Mouse (Mus musculus) intestine, embryonic 15.5 days (tissue): Measurements from ENCODE around the gene Cdc14b. TPM values are rescaled to one million over a fixed set of nuclear protein-coding genes. Genes with fewer than 3 reads are reported as not detected.

Experiments used
- ATAC-seq: fragments of 200-750 bp; cut with Nextera tagmentation; 2 replicates; pipeline ENCODE4 v1.8.0; 2017; ENCODE audit warnings: moderate TSS enrichment, moderate library complexity
- H3K27ac ChIP-seq: fragments of 300-500 bp; sonication (generic); 2 replicates; pipeline ENCODE4 v1.5.1; 2015; ENCODE audit warnings: mild to moderate bottlenecking, inconsistent platforms
- H3K27me3 ChIP-seq: fragments of 300-500 bp; sonication (generic); replicated peaks from 2 replicates; pipeline ENCODE4 v1.6.1; 2015; ENCODE audit warnings: inconsistent platforms
- H3K36me3 ChIP-seq: fragments of 300-500 bp; sonication (generic); 2 replicates; pipeline ENCODE4 v1.6.1; 2015; ENCODE audit warnings: inconsistent platforms
- H3K4me1 ChIP-seq: fragments of 300-500 bp; sonication (generic); replicated peaks from 2 replicates; pipeline ENCODE4 v1.6.1; 2015; ENCODE audit warnings: inconsistent platforms
- H3K4me2 ChIP-seq: fragments of 300-500 bp; sonication (generic); replicated peaks from 2 replicates; pipeline ENCODE4 v1.6.1; 2015; ENCODE audit warnings: mild to moderate bottlenecking, inconsistent platforms
- H3K4me3 ChIP-seq: fragments of 300-500 bp; sonication (generic); replicated peaks from 2 replicates; pipeline ENCODE4 v1.5.1; 2015; ENCODE audit warnings: inconsistent platforms
- H3K9ac ChIP-seq: fragments of 300-500 bp; sonication (generic); 2 replicates; pipeline ENCODE4 v1.6.1; 2015; ENCODE audit warnings: inconsistent platforms
- H3K9me3 ChIP-seq: fragments of 300-500 bp; sonication (generic); 2 replicates; pipeline ENCODE4 v1.6.1; 2016; ENCODE audit warnings: inconsistent platforms
- WGBS: fragments of 180-500 bp; shearing (Covaris S2); methylation state at CpG from one replicate; pipeline ENCODE4 v1.1.7; 2015; 5-methylcytosine and 5-hydroxymethylcytosine counted together
- polyA plus RNA-seq: library from polyadenylated mRNA; unstranded; fragments of >200 nt; fragmentation: Nextera tagmentation; extraction: Ambion mirVana; gene quantifications from 2 replicates; pipeline ENCODE4 v1.2.1, GENCODE M21; 2015

The Cdc14b gene
- polyA plus RNA-seq, result 17.5 and 19.7 TPM in 2 replicates

DNA sequence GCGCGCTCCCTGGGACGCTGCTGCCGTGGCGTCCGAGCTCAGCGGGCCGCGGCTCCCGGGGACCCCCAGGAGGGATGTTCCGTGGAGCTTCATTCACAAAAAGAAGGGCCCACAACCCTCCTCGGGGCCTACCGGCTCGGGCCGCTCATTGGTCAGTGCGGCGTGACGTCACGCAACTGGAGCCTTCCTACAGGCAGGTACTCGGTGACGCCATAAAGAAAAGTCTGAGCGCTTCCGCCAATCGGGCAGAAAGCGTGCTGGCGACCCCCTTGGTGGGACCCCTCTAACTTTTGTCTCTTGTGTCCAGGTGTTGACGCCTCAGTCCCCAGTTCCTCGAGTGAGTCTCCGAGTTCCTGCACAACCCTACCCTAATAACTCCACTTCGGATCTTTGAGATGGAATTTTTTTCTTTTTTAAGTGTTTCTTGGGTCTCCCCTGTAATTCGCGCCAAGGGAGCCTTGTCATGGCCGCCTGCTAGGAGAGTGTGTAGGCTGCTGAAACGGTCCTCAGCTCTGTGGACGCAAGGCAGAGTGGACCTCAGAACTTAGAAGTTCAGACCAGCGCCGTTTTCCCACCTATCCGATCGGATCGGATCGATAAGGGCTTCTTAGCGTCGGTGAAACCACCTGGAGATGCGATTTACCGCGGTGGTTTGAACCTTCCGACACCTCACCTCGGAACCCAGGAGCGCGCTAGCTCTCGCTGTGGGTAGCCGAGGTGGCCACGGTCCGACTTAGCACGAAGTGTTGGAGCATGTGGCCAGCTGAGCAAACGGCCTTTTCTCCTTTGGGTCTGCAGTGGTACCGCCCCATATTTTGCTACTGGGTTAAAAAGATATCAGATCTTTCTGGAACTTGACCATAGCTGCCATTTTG, at the start of gene Cdc14b:
Cdc14b (minus strand) TSS at position 412 of the 875 bp plus-strand sequence.
- ATAC-seq, result peak; percentile 95
- Histone ChIP-seq H3K4me2 (peak within 1 kb of the TSS; percentile 99), H3K27me3 (no peaks in the 10 kb centered on the region), H3K4me3 (peak within 1 kb of the TSS; percentile 84), H3K27ac (no peak within 1 kb of the TSS), H3K9me3 (no peaks in the 10 kb centered on the region), H3K36me3 (no peaks in the 10 kb centered on the region), H3K4me1 (no peaks in the 10 kb centered on the region; the same call in 1 of the 2 replicates), H3K9ac (peak within 1 kb of the TSS; percentile 59)
- under 1% methylated on average over 57 of the region's 57 CpGs for WGBS

DNA sequence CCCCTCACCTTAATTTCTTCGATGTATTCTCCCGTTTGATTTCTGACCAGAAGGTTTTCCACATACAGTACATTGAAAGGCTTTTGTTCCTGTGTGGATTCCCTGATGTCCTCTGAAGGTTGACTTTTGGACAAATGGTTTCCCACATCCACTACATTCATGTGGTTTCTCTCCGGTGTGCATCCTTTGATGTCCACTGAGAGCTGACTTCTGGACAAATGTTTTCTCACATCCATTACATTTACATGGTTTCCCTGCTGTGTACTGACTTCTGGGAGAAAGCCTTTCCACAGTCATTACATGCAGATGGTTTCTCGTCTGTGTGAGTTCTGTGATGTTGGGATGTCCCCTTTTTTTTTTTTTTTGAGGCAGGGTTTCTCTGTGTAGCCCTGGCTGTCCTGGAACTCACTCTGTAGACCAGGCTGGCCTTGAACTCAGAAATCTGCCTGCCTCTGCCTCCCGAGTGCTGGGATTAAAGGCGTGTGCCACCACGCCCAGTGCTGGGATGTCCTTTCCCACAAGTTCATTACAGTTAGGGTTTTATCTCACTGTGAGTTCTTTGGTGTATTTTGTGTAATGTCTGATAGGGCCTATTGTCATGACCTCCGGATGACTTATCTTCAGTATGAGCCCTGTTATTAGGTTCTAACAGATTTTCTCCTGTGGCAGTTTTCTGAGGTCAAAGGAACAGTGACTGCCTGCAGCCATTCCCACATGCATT, 47.6 kb upstream of the Cdc14b start:
- Histone ChIP-seq H3K4me3 (no peak overlapping the region), H3K27ac (no peak overlapping the region), H3K9ac (no peak overlapping the region), H3K4me2 (no peak overlapping the region), H3K36me3 (no peaks in the 10 kb centered on the region), H3K27me3 (no peaks in the 10 kb centered on the region), H3K4me1 (no peaks in the 10 kb centered on the region), H3K9me3 (no peaks in the 10 kb centered on the region)
- no peak for ATAC-seq
- WGBS, result 84% methylated on average over 8 of the region's 8 CpGs

DNA sequence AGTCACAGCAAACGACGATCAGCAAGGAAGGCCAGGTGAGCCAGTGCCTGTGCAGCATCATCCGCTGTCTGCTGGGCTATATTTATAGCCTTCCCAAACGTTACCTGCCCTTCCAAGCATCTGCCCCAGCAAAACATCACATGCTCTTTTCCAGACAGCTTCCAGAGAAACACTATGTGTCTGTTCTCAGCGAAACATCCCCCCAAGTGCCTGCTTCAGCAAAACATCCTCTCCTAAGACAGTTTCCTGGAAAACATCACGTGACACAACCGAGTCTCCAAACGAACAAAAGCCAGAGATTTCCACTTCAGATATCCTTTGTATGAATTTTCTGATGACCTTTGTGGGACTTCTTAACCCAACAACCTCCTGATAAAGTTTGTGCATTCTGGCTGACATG, 45.2 kb upstream of the Cdc14b start:
- no peak overlapping the region for H3K4me2 ChIP-seq
- H3K4me3 ChIP-seq, result no peak overlapping the region
- ATAC-seq, result no peak
- no peaks in the 10 kb centered on the region for H3K9me3 ChIP-seq
- H3K4me1 ChIP-seq, result no peaks in the 10 kb centered on the region
- 44% methylated on average over 8 of the region's 8 CpGs for WGBS
- no peak overlapping the region for H3K9ac ChIP-seq
- H3K36me3 ChIP-seq, result no peaks in the 10 kb centered on the region
- H3K27me3 ChIP-seq, result no peaks in the 10 kb centered on the region
- H3K27ac ChIP-seq, result no peak overlapping the region

DNA sequence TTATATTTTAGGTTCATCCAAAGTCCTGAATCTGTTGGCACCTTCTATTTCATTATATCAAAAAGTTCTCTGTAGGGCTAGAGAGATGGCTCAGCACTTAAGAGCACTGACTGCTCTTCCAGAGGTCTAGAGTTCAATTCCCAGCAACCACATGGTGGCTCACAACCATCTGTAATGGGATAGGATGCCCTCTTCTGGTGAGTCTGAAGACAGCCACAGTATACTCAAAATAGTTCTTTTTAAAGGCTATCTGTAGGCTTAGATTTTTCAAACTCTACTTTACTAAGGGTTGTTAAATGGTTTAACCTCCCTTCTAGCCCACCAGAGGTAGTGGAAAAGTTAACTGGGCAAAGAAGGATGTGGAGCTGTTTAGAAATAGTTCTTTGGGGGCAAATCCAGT, 44.7 kb upstream of the Cdc14b start:
- H3K36me3 ChIP-seq, result no peaks in the 10 kb centered on the region
- H3K9me3 ChIP-seq, result no peaks in the 10 kb centered on the region
- no peak overlapping the region for H3K9ac ChIP-seq
- ATAC-seq, result no peak
- H3K4me2 ChIP-seq, result no peak overlapping the region
- no peak overlapping the region for H3K4me3 ChIP-seq
- no peaks in the 10 kb centered on the region for H3K4me1 ChIP-seq
- no peaks in the 10 kb centered on the region for H3K27me3 ChIP-seq
- no peak overlapping the region for H3K27ac ChIP-seq

DNA sequence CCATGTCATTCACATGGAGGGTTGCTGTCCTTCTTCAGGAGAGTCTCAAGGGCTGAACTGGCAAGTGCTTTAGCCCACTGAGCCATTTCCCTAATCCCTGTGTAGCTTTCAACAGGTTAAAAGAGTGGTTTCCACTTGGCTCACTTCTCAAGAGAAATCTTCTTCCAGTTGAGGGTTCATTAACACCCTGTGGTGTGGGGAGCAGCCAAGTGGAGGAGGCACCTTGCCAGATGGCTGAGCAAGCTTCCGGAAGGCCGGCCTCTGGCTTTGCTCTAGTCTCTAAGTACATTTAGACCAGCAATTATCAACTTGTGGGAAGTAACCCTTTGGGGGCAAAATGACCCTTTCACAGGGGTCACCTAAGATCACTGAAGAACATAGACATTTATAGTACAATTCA, 43.3 kb upstream of the Cdc14b start:
- Histone ChIP-seq H3K4me2 (no peak overlapping the region), H3K9me3 (no peaks in the 10 kb centered on the region), H3K4me1 (no peaks in the 10 kb centered on the region), H3K9ac (no peak overlapping the region), H3K36me3 (no peaks in the 10 kb centered on the region), H3K27me3 (no peaks in the 10 kb centered on the region), H3K27ac (no peak overlapping the region), H3K4me3 (no peak overlapping the region)
- 85% methylated on average over 2 of the region's 2 CpGs for WGBS
- no peak for ATAC-seq

DNA sequence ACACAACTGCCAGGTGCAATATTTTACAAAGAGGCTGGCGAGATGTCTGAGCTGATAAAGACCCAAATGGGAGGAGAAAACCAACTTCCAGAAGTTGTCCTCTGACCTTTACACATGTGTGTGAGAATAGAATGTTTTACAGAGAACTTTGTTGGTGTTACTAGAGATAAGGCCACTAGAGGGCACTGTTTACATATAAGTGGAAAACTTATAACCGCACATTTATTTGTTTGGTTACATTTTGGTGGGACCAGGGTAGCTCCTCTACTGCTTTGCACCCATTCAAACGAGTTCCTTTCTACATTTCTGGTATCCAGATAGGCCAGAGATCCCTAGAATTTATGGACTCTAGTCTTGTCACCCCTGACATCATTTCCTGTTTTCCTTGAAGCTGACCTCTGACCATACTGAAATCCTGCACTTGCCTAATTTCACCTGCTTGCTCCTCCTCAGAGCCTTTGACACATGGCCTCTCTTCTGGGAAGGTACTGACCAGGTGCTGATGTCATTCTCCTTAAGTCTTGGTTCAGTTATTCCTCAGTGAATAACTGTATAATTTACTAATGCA, 40.5 kb upstream of the Cdc14b start:
- Histone ChIP-seq H3K4me2 (no peak overlapping the region), H3K9me3 (no peaks in the 10 kb centered on the region), H3K27ac (no peak overlapping the region), H3K27me3 (no peaks in the 10 kb centered on the region), H3K4me3 (no peak overlapping the region), H3K36me3 (no peaks in the 10 kb centered on the region), H3K4me1 (peaks cover 7% of the 10 kb centered on the region), H3K9ac (no peak overlapping the region)
- 0% methylated on average over 3 of the region's 3 CpGs for WGBS
- no peak for ATAC-seq

DNA sequence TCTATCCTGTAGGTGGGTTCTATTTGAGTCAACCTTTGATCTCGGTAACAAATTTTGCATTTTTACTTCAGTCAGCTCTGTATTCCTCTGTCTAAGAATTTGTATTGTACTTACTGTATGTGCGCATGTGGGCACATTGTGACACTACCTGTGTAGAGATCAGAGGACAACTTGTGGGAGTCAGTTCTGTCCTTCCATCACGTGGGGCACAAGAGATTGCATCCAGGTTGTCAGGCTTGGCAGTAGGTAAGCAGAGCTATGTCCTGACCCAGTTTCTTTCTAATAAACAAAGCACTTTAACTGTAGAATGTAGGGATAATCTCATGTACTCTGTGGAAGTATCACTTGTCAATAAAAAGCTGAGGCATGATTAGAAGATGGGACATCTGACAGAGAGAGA, 39.0 kb upstream of the Cdc14b start:
- Histone ChIP-seq H3K9ac (no peak overlapping the region), H3K27me3 (no peaks in the 10 kb centered on the region), H3K4me1 (peaks cover 18% of the 10 kb centered on the region), H3K9me3 (no peaks in the 10 kb centered on the region), H3K36me3 (no peaks in the 10 kb centered on the region), H3K4me2 (no peak overlapping the region), H3K27ac (no peak overlapping the region), H3K4me3 (no peak overlapping the region)
- ATAC-seq, result no peak
- 66% methylated on average over 3 of the region's 3 CpGs for WGBS

DNA sequence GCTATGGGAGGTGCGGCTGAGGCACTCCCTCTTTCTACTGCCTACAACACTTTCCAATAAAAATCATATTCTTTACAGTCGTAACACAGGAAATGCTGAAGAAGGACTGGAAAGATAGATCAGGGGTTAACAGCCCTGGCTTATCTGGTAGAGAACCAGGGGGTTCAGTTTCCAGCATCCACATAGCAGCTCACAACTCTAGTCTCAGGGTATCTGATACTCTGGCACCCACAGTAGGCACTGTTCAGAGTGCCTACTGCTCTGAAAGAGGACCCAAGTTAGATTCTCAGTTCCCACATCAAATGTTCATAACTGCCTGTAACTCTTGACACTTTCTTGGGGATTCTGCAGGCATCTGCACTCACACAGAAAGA, 37.8 kb upstream of the Cdc14b start:
- Histone ChIP-seq H3K9me3 (no peaks in the 10 kb centered on the region), H3K4me1 (peaks cover 18% of the 10 kb centered on the region), H3K27ac (no peak overlapping the region), H3K4me3 (peak overlapping the region; percentile 71), H3K27me3 (no peaks in the 10 kb centered on the region), H3K4me2 (peak overlapping the region; percentile 62), H3K36me3 (no peaks in the 10 kb centered on the region), H3K9ac (no peak overlapping the region)
- ATAC-seq, result no peak
- WGBS, result 0% methylated on average over 2 of the region's 2 CpGs

DNA sequence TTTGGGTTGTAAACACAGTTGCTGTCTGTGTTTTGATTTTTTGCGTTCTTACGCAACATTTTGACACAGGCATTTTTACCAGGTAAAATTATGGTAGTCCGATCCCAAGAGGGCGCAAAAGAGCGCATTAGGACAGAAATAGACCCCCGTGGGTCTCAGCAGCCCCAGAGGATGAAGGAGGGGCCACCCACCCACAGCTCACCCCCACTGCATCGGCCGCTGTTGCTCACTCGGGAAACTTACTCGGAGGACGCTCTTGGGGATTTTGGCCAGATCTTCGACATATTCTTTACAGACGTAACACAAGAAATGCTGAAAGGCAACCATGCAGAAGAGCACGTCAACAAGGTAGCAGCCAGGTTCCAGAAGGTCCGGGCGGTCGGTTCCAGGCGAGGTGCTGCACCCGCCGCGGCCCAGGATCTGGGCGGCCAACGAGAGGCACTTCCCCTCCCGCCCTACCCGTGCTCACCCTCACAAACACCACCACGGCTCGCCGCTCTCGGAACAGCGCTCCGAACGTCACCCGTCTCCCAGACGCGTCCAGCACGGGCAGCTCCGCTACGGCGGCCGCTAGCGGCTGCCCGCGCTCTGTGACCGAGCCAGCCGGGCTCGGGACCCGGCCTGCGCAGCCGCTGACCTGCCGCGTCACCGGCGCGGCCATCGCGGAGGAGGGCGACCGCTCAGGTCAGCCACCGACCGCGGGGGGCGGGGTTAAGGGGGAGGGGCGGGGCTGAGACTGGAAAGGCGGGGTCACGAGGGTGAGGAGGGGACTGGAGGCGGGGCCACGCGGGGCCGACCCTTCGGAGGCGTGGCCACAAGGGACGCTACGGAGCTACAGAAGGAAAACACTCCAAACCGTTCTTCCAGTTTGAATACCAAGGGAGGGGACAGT, 37.2 kb upstream of the Cdc14b start, which contains the start of gene Aaed1:
Aaed1 (minus strand) TSS at position 687 of the 892 bp plus-strand sequence.
- Histone ChIP-seq H3K9ac (peak within 1 kb of the TSS; percentile 73), H3K27ac (peak within 1 kb of the TSS; percentile 93), H3K36me3 (peaks cover 5% of the 10 kb centered on the region), H3K9me3 (no peaks in the 10 kb centered on the region), H3K4me3 (peak within 1 kb of the TSS; percentile 71), H3K4me2 (peak within 1 kb of the TSS; percentile 62), H3K27me3 (no peaks in the 10 kb centered on the region), H3K4me1 (peaks cover 18% of the 10 kb centered on the region)
- peak; percentile 96 for ATAC-seq
- WGBS, result under 1% methylated on average over 74 of the region's 74 CpGs

DNA sequence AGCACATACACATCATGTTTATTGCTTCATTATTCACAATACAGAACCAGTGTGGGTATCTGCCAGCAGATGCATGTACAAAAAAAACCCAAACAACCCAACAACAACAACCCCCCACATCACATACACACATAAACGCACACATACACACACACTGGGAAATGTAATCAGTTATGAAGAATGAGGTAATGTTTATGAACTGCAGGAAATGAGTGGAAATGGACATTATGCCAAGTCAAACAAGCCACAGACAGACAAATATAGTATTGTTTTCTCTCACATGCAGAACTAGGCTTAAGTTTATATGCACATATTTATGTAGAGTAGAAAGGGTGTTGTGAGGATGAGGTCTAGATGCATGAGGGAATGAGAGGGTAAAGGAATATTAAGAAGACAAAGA, 36.2 kb upstream of the Cdc14b start:
- peaks cover 18% of the 10 kb centered on the region for H3K4me1 ChIP-seq
- H3K27ac ChIP-seq, result peak overlapping the region; percentile 32; the same call in 1 of the 2 replicates
- no peaks in the 10 kb centered on the region for H3K27me3 ChIP-seq
- H3K9me3 ChIP-seq, result no peaks in the 10 kb centered on the region
- H3K4me2 ChIP-seq, result peak overlapping the region; percentile 62
- H3K9ac ChIP-seq, result no peak overlapping the region
- peaks cover 7% of the 10 kb centered on the region for H3K36me3 ChIP-seq
- 35% methylated on average over 1 of the region's 1 CpGs for WGBS
- ATAC-seq, result no peak
- peak overlapping the region; percentile 71 for H3K4me3 ChIP-seq

DNA sequence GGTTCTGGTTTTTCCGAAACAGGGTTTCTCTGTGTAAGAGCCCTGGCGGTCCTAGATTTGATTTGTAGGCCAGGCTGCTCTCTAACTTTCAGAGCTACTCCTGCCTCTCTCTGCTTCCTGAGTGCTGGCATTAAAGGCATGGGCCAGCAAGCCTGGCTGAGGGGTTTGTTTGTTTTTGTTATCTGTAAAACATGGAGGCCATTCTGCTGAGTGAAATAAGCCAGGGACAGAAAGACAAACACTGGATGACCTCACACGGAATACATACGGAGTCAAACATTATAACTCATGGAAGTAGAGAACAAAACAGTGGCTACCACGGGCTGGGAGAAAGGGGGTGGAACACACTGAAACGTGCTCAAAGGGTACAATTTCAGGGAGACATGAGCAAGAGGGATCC, 35.5 kb upstream of the Cdc14b start:
- Histone ChIP-seq H3K9ac (no peak overlapping the region), H3K4me2 (peak overlapping the region; percentile 7; the same call in 1 of the 2 replicates), H3K36me3 (peaks cover 7% of the 10 kb centered on the region), H3K4me3 (no peak overlapping the region), H3K9me3 (no peaks in the 10 kb centered on the region), H3K27ac (0 out of 2 replicates have a peak overlapping the region, but pooled peaks have one; percentile 4), H3K4me1 (peaks cover 18% of the 10 kb centered on the region), H3K27me3 (no peaks in the 10 kb centered on the region)
- no peak for ATAC-seq
- WGBS, result 24% methylated on average over 6 of the region's 6 CpGs
